Mouse (Mus musculus): Measurements from ENCODE around the gene Setdb2.

The Setdb2 gene

DNA sequence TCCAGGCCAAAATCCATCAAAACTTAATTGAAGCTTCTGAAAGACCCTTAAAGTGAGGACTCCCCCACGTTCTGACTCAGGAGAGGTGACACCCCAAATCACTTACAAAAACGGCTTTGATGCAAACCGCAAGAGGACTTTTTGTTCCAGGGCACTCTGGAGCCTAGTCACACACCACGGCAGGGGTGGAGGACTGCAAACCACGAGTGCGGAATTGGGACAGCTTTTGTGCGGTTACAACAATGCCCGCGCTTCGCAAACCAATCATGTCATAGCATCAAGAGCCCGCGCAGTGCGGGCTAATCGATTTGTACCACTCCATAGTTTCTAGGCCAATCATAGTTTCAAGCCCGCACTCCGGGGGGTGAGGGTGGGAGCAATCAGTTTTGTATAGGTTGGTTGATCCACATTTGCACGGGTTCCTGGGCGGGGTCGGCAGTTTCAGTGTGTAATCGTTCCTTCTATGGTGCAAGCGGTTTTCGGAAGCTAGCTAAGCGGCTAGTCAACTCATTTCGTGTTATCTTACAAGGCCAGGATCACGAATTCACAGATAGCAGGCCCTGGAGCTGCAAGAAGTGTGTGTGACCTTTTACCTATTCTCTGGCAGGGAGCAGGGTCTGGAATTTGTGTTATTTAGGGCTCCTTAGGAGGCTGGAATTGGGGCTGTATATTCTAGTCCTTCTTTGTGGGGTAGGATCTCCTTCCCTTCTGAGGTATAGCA lies 70.2 kb downstream of the Setdb2 start:
- no peak for DNase-seq (ENCODE audit: low spot score in 2 of 2)

DNA sequence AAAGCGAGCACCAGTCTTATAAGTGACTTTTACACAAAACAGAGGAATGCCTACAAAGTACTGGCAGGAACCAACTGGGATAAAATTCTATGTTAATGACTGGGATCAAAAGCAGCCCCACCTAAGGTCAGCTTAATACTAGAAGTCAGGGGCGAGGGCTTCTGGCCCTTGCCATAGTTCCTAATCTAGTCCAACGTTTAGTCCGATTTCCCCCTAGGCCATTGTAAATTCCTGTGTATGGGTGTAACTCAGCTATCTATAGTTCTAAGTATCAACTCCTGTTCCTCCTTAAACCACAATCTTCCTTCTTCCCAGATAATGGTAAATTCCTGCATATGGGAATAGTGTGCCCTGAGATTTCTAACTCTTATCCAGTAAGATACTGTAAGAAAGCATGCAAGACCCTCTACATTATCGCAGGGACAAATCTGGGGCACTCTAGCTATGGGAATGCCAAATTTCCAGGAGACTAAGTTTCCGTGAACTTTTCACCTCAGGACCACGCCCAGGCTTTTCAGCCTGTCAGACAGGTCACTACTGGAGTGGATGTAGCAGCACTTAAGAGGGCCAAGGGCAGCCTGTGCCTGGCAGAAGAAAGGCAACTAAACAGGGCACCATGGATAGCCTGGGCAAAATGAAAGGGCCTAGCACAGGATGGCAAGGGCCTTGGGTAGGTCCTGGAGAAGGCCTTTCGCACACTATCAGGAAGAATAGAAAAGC lies 74.1 kb downstream of the Setdb2 start:
- no peak for DNase-seq (ENCODE audit: low spot score in 2 of 2)

DNA sequence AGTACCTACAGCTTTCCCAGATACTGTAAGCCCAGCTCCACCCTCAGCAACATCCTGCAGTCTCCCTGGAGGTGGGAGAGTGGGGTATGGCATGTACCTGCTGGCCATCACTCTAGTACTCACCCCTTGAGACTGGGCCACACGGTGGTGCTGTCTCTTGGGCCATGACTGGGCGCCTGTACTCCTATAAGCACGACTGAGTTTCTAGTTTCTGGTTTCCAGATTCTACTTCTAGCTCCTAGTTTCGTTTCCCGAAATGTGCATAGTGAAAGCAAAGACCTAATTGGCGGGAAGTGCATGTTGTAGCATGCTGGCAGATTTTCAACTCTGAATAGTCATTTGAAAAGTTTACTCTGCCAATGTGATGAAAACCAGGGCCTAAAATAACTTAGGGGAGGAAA lies 75.4 kb downstream of the Setdb2 start, which contains the start of gene Phf11d:
Phf11d (minus strand) TSS at position 227 of the 401 bp plus-strand sequence.
- DNase-seq (ENCODE audit: low spot score in 2 of 2): peak; percentile 23 to 32
